Mouse (Mus musculus): ENCODE data around the gene Zyx.

DNA sequence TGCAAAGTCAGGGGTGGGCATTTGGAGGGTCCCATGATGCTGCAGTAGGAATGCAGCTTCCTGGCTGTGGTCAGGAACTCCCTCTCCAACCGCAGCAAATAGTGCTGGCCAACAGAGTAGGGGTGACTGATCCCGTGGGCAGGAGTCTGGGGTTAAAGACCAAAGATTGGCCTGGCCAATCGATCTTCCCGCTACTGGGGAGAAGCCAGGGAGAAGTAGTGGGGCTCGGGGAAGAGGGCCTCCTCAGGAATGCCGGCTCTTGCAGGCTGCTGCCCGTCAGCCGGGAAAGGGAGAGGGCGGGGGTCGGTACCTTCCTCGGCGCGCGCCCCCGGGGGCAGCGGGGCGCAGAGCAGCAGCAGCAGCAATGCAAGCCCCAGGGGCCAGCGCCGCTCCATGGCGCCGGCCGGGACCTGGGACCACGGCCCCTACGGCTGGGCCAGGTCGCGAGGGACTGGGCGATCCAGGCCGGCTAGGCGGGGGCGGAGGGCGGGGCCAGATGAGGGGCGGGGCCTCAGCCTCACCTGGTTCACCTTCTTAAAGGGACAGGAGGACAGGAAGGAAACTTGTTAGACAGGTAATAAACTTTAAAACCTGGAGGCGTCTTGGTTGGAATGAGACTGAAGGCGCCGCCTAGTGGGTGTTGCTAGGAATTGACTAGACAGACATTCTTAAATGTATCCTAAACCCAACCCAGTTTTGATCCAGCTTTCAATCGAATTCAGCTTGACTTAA lies 23.6 kb downstream of the Zyx start, which contains the start of gene Epha1:
- TF ChIP-seq GATA1 (IDR thresholded peaks at IDR 0.05; ENCODE audit: borderline replicate concordance, low read length) (no peak), FLI1 (IDR thresholded peaks at IDR 0.05; ENCODE audit: low read length) (no peak)

All from megakaryocyte, embryonic 14.5 days (primary cell).